Mouse (Mus musculus): ENCODE results near the gene Rasa3. TPM values are rescaled to one million over a fixed set of nuclear protein-coding genes. Genes with fewer than 3 reads are reported as not detected.

The Rasa3 gene
- total RNA-seq, 2 experiments from 2014 or later = 46.2 to 47.3 TPM

DNA sequence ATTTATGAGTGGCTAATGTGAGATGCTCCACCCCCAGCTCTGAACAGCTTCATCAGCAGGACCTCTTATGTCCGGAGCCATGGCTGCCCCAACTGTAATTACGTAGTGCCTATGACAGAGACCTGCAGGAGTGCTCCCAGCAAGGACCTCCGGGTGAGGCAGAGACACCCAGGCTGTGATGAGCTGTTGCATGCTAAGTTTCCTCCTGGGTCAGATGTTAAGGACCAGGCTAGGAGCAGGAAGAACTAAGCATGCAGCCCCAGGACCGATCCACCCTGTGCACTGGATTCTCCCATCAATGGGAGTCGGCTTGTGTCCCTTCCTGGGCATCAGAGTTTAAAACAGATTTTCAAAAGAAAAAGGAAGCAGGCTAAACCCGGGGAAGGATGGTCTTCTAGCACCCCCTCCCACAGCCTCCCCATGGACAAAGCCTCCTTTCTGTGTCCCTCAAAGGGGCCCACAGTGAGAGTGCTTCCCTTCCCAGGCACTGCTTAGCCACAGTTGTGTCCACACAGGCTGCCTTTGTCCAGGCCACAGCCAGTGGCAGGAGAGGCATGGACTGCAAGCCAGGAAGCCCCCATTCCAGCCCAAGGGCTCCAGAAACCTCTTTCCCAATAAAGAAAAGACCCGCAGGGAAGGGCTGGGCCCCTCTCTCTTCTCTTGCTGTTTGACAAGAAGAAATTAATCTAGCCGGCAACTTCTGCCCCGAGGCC lies 54.2 kb downstream of the Rasa3 start:
- no peak for DNase-seq (ENCODE audit: low spot score in 2 of 2)

GRCm38 (mm10) chr8:13620226-13620920 lies 57.0 kb downstream of the Rasa3 start:
- no peak for DNase-seq (ENCODE audit: low spot score in 2 of 2)

GRCm38 (mm10) chr8:13616831-13617505 lies 60.4 kb downstream of the Rasa3 start:
- DNase-seq (ENCODE audit: low spot score in 2 of 2) = no peak

DNA sequence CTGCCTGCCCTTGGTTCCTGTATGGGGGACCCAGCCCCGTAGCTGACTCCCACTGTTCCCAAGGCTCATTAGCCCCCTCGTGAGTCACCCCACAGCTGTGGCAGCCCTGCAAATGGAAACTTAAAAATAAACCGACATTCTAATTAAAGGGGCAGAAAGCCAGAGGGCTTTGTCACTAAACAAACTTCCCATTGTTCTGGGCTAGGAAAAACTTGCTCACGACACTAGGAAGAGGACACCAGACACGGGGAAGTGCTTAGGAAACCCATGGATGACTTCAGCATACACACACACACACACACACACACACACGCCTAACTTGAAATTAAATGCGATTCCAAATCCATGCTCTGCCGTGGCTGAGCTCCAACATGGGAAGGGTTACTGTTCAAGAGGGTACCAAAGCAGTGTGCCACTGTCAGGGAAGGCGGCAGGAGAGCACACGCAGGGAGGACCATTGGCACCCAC lies 62.4 kb downstream of the Rasa3 start:
- no peak for DNase-seq (ENCODE audit: low spot score in 2 of 2)

GRCm38 (mm10) chr8:13614136-13614535 lies 63.3 kb downstream of the Rasa3 start:
- no peak for DNase-seq (ENCODE audit: low spot score in 2 of 2)

- no peak for DNase-seq (ENCODE audit: low spot score in 2 of 2)
Measured at GRCm38 (mm10) chr8:13611702-13612101, 65.7 kb downstream of the Rasa3 start.

- DNase-seq (ENCODE audit: low spot score in 2 of 2) = no peak
Measured at GRCm38 (mm10) chr8:13609971-13610370, 67.4 kb downstream of the Rasa3 start.

- no peak for DNase-seq (ENCODE audit: low spot score in 2 of 2)
Measured at GRCm38 (mm10) chr8:13608946-13609345, 68.5 kb downstream of the Rasa3 start.

DNA sequence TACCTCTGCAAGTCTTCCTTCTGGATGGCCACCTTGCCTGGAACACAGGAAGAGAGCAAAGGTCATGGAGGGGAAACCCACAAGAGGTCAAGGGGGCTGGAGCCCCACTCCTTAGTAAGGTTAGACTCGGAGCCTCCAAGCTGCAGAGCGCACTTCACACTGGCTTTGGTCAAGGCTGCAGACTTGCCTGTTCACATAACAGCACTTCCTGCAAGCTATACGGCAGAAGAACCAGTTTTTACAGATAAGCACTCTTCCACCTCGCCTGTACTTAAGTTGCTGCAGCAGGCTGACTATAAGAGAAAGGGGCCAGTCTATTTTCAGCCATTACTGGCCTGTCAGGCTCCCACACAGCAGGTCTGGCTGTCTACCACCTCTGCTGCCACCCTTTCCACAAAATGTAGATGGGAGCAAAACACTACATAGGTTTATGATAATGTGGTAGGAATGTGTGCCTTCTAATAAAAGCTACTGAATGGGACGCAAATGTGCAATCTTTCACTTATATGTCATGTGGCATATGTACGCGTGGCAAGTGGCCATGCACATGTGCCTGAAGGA lies 71.4 kb downstream of the Rasa3 start:
- DNase-seq (ENCODE audit: low spot score in 2 of 2) = no peak

- DNase-seq (ENCODE audit: low spot score in 2 of 2) = no peak
Measured at GRCm38 (mm10) chr8:13602621-13603020, 74.8 kb downstream of the Rasa3 start.

DNA sequence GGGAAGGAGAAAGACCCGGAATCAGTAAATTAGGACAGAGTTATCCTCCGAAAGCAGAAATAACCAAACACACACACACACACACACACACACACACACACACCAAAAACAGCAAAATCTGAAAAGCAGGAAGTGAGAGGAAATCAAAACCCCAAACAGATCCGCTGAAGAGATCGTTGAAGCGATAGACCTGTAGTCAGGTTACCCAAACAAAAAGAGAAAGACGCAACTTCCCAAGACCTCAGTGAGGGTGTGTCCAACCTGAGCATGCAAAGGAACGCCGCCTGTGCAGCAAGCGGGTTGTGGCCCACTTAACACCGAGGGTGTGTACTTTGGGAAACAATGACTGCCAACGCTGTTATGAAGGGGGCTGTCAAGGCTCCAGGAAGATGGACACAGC lies 76.2 kb downstream of the Rasa3 start:
- DNase-seq (ENCODE audit: low spot score in 2 of 2) = no peak

- DNase-seq (ENCODE audit: low spot score in 2 of 2) = no peak
Measured at GRCm38 (mm10) chr8:13600716-13601115, 76.7 kb downstream of the Rasa3 start.

DNA sequence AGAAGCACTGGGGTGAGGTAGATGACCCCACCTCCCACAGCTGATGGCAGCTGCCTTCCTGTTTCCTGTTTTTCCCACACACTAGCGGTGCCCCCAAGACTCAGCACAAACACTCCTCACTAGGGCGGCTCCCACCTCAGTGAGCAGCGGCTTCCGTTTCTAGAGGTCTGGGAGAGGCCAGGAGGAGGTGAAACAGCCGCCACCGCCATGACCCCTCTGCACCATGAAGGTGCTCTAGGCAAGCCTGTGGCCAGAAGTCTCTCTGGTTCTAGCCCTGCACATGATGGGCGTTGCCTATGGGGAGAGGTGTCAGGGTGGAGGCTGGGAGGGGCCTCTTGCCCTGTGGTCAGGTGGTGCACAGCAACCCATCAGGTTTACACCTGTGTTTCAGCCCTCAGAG lies 77.2 kb downstream of the Rasa3 start:
- no peak for DNase-seq (ENCODE audit: low spot score in 2 of 2)

- DNase-seq (ENCODE audit: low spot score in 2 of 2) = no peak
Measured at GRCm38 (mm10) chr8:13597777-13598176, 79.6 kb downstream of the Rasa3 start.

- no peak for DNase-seq (ENCODE audit: low spot score in 2 of 2)
Measured at GRCm38 (mm10) chr8:13595861-13596260, 81.5 kb downstream of the Rasa3 start.

GRCm38 (mm10) chr8:13594884-13595323 lies 82.5 kb downstream of the Rasa3 start:
- DNase-seq (ENCODE audit: low spot score in 2 of 2) = no peak

- DNase-seq (ENCODE audit: low spot score in 2 of 2) = no peak
Measured at GRCm38 (mm10) chr8:13593340-13593739, 84.1 kb downstream of the Rasa3 start.

- no peak for DNase-seq (ENCODE audit: low spot score in 2 of 2)
Measured at GRCm38 (mm10) chr8:13591246-13591645, 86.2 kb downstream of the Rasa3 start.

- no peak for DNase-seq (ENCODE audit: low spot score in 2 of 2)
Measured at GRCm38 (mm10) chr8:13589071-13589470, 88.3 kb downstream of the Rasa3 start.

- DNase-seq (ENCODE audit: low spot score in 2 of 2) = no peak
Measured at GRCm38 (mm10) chr8:13584652-13585051, 92.8 kb downstream of the Rasa3 start.

DNA sequence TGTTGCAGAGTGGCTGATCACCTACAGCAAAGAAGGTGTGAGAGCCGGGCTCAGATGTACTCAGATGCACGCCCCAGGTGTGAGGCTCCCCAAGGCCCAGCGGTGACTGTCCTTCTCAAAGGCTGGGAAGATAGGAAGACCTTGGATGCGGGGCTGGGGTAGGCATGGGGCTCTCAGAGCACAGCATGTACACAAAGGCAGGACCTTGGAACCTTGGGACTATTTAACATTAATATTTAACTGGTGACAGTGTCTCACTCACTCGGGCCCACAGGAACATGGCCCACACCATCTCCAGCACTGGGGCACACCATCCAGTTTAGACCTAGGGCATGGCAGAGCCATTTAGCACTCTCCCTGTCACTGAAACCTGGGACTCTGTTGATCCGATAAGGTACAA lies 99.5 kb downstream of the Rasa3 start:
- DNase-seq (ENCODE audit: low spot score in 2 of 2) = no peak

DNA sequence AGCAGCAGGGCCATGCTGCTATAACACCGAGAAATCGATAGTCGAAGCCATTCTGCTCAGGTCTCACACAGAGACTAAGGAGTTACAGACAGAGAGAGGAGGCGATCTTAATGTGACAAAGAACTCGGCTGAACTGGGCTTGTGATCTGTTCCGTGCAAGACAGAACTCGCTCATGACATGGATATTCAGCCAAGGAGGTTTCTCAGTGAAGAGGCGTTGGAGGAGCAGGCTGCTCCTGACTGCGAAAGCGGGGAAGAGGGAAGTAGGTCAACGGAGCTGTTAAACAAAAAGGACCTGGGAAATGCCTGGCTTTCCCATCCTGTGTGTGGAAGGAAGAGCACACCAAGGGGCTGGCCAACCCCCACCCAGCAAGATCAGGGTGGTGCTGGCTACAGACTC lies 105.4 kb downstream of the Rasa3 start:
- DNase-seq (ENCODE audit: low spot score in 2 of 2) = no peak

Measured in adrenal gland, postnatal 4 days (tissue).